Mouse (Mus musculus): ENCODE results near the gene Gpc2.

GRCm38 (mm10) chr5:138258542-138258941, 21.3 kb downstream of the Gpc2 start:
- no peak for TF ChIP-seq POLR2A (IDR thresholded peaks at IDR 0.05; ENCODE audit: low read depth, low read length)
- no peak for TF ChIP-seq CTCF (IDR thresholded peaks at IDR 0.05; ENCODE audit: extremely low read depth, insufficient read depth, insufficient read length, insufficient replicate concordance)
